Mouse (Mus musculus) liver, postnatal 0 days (tissue): ENCODE results near the gene Gm49380. TPM values are rescaled to one million over a fixed set of nuclear protein-coding genes. Genes with fewer than 3 reads are reported as not detected.

Experiments
- ATAC-seq: fragments of 200-750 bp; cut with Nextera tagmentation; 2 replicates; pipeline ENCODE4 v1.8.0; 2017; ENCODE audit warnings: mild to moderate bottlenecking, moderate library complexity
- DNase-seq: peaks from one replicate; pipeline ENCODE4 v3.0.0-alpha.2; 2016
- H3K27ac ChIP-seq: fragments of 300-500 bp; sonication (generic); 2 replicates; pipeline ENCODE4 v1.5.1; 2014; ENCODE audit warnings: antibody characterized with exemption, moderate library complexity, mild to moderate bottlenecking, low read depth
- H3K27me3 ChIP-seq: fragments of 300-500 bp; sonication (generic); 2 replicates; pipeline ENCODE4 v1.6.1; 2014; ENCODE audit warnings: low read length, control low read depth, mixed read lengths; ENCODE audit not compliant: insufficient read depth
- H3K36me3 ChIP-seq: fragments of 300-500 bp; sonication (generic); replicated peaks from 2 replicates; pipeline ENCODE4 v1.6.1; 2014; ENCODE audit warnings: mild to moderate bottlenecking, control low read depth, low read length, moderate library complexity, mixed read lengths; ENCODE audit not compliant: insufficient read depth
- H3K4me1 ChIP-seq: fragments of 300-500 bp; sonication (generic); 2 replicates; pipeline ENCODE4 v1.6.1; 2014; ENCODE audit warnings: antibody characterized with exemption, mild to moderate bottlenecking, control low read depth; ENCODE audit not compliant: insufficient read depth
- H3K4me2 ChIP-seq: fragments of 300-500 bp; sonication (generic); 2 replicates; pipeline ENCODE4 v1.6.1; 2014; ENCODE audit warnings: low read depth, mild to moderate bottlenecking, low read length, moderate library complexity, mixed read lengths
- H3K4me3 ChIP-seq: fragments of 300-500 bp; sonication (generic); 2 replicates; pipeline ENCODE4 v1.5.1; 2014; ENCODE audit warnings: low read depth, low read length
- H3K9ac ChIP-seq: fragments of 300-500 bp; sonication (generic); replicated peaks from 2 replicates; pipeline ENCODE4 v1.6.1; 2014; ENCODE audit warnings: mild to moderate bottlenecking, moderate library complexity
- H3K9me3 ChIP-seq: fragments of 300-500 bp; sonication (generic); 2 replicates; pipeline ENCODE4 v1.6.1; 2016; ENCODE audit warnings: mild to moderate bottlenecking, control low read depth, low read length, mixed read lengths
- CTCF ChIP-seq: sonication (generic); IDR thresholded peaks from 2 replicates; pipeline ENCODE4 v1.5.1; 2016; ENCODE audit warnings: antibody characterized with exemption, low read depth
- EP300 ChIP-seq: IDR thresholded peaks from 2 replicates; pipeline ENCODE4 v1.6.1; 2016; ENCODE audit warnings: antibody characterized with exemption, low read depth, mild to moderate bottlenecking
- WGBS: fragments of 180-500 bp; shearing (Covaris S2); extraction: QIAGEN DNeasy Blood & Tissue Kit; methylation state at CpG from one replicate; pipeline ENCODE4 v1.1.7; 2014; ENCODE audit not compliant: insufficient replicate concordance; 5-methylcytosine and 5-hydroxymethylcytosine counted together
- polyA plus RNA-seq: library from polyadenylated mRNA; unstranded; fragments of >200 nt; fragmentation: Nextera tagmentation; extraction: Ambion mirVana; gene quantifications from 2 replicates; pipeline ENCODE4 v1.2.1, GENCODE M21; 2015

The Gm49380 gene
- polyA plus RNA-seq, 1 experiment from 2014 or later, result not detected

DNA sequence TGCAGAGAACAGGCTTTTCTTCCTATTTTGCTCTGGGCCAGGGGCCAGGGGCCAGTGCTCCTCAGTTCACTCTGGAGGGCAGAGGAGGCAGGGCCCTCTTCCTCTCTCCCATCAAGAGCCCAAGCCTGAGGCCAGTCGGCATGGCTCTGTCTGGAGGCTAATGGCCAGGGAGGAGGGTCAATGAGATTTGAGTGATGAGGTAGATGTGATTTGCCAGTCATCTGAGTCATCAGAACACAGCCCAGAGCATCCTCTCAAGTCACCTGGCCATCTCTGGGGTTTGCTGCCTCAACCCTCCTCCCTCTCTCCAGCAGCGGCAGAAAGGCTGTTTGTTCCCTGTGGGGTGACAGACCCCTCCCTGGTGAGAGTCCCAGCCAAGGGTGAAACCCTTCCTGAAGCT lies 20.0 kb upstream of the Gm49380 start:
- no peak overlapping the region for H3K27ac ChIP-seq
- TF ChIP-seq EP300 (no peak), CTCF (no peak)
- WGBS, result 30% methylated on average over 2 of the region's 2 CpGs
- H3K27me3 ChIP-seq, result peaks cover 65% of the 10 kb centered on the region
- H3K9me3 ChIP-seq, result no peaks in the 10 kb centered on the region
- H3K9ac ChIP-seq, result no peak overlapping the region
- H3K4me1 ChIP-seq, result peaks cover 25% of the 10 kb centered on the region
- no peak for DNase-seq
- H3K36me3 ChIP-seq, result no peaks in the 10 kb centered on the region
- no peak for ATAC-seq
- peak overlapping the region; percentile 73 for H3K4me2 ChIP-seq
- H3K4me3 ChIP-seq, result no peak overlapping the region

- Histone ChIP-seq H3K4me3 (no peak overlapping the region), H3K36me3 (no peaks in the 10 kb centered on the region), H3K9me3 (no peaks in the 10 kb centered on the region), H3K9ac (no peak overlapping the region), H3K4me1 (peaks cover 25% of the 10 kb centered on the region), H3K27me3 (peaks cover 66% of the 10 kb centered on the region), H3K4me2 (no peak overlapping the region), H3K27ac (no peak overlapping the region)
- TF ChIP-seq EP300, result no peak
- DNase-seq (no peak), ATAC-seq (no peak)
- WGBS, result 60% methylated on average over 5 of the region's 5 CpGs
Measured at GRCm38 (mm10) chr9:44132200-44132599, 18.9 kb upstream of the Gm49380 start.

- TF ChIP-seq EP300 (no peak), CTCF (no peak)
- Histone ChIP-seq H3K4me2 (no peak overlapping the region), H3K36me3 (no peaks in the 10 kb centered on the region), H3K9me3 (no peaks in the 10 kb centered on the region), H3K9ac (no peak overlapping the region), H3K27me3 (peaks cover 57% of the 10 kb centered on the region), H3K27ac (peak overlapping the region; percentile 80), H3K4me1 (peaks cover 31% of the 10 kb centered on the region), H3K4me3 (no peak overlapping the region)
- ATAC-seq (no peak), DNase-seq (no peak)
- 34% methylated on average over 7 of the region's 7 CpGs for WGBS
Measured at GRCm38 (mm10) chr9:44131276-44131590, 17.9 kb upstream of the Gm49380 start.

DNA sequence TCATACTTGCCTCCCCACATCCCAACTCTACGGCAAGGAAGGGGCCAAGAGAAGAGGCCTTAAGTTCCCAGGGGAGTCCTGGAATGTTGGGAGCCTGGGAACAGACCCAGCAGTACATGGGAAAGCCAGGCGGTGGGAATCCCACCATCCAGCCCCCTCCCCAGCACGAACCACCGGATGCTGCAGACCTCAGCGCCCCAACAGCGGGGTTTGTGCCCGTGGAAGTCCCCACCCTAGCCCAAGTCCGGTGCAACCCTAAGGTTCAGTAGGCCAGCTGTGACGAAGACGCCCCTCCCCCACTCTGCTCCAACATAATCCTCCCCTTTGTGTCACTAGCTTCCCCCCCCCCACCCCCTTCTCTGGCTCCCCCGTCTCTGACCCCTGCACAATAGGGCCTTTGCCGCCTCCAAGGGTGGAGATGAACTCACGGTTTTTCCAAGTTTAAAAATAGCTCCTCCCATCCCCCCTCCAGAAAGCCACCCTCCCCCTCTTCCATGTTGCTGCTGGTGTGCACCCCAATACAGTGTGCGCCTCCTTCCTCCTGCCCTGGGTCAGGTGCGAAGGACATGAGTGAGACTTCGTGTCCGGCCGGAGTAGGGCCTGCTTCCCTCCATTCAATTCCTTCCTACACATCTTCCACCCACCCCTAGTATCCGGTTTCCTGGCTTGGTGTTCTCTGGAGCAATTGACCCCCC lies 17.4 kb upstream of the Gm49380 start:
- Histone ChIP-seq H3K4me2 (peak overlapping the region; percentile 71), H3K9me3 (no peaks in the 10 kb centered on the region), H3K27ac (peak overlapping the region; percentile 80), H3K9ac (no peak overlapping the region), H3K4me1 (peaks cover 33% of the 10 kb centered on the region), H3K27me3 (peaks cover 52% of the 10 kb centered on the region), H3K4me3 (peak overlapping the region; percentile 33; the same call in 1 of the 2 replicates), H3K36me3 (no peaks in the 10 kb centered on the region)
- no peak for TF ChIP-seq CTCF
- TF ChIP-seq EP300, result no peak
- ATAC-seq, result peak; percentile 43
- no peak for DNase-seq
- 13% methylated on average over 19 of the region's 19 CpGs for WGBS

- no peaks in the 10 kb centered on the region for H3K36me3 ChIP-seq
- TF ChIP-seq EP300, result no peak
- no peak for TF ChIP-seq CTCF
- H3K9me3 ChIP-seq, result no peaks in the 10 kb centered on the region
- peak; percentile 68 for DNase-seq
- peak overlapping the region; percentile 71 for H3K4me2 ChIP-seq
- H3K4me3 ChIP-seq, result peak overlapping the region; percentile 33
- H3K9ac ChIP-seq, result peak overlapping the region; percentile 37; the same call in 1 of the 2 replicates
- ATAC-seq, result peak; percentile 58
- H3K27ac ChIP-seq, result peak overlapping the region; percentile 81
- 2% methylated on average over 27 of the region's 27 CpGs for WGBS
- H3K4me1 ChIP-seq, result peaks cover 32% of the 10 kb centered on the region
- peaks cover 45% of the 10 kb centered on the region for H3K27me3 ChIP-seq
Measured at GRCm38 (mm10) chr9:44130034-44130433, 16.7 kb upstream of the Gm49380 start.

- DNase-seq (no peak), ATAC-seq (peak; percentile 22)
- TF ChIP-seq CTCF (no peak), EP300 (no peak)
- Histone ChIP-seq H3K36me3 (no peaks in the 10 kb centered on the region), H3K9me3 (no peaks in the 10 kb centered on the region), H3K27me3 (peaks cover 41% of the 10 kb centered on the region), H3K4me3 (peak overlapping the region; percentile 33), H3K4me2 (peak overlapping the region; percentile 71), H3K4me1 (peaks cover 28% of the 10 kb centered on the region), H3K9ac (peak overlapping the region; percentile 37; the same call in 1 of the 2 replicates), H3K27ac (peak overlapping the region; percentile 81)
- 10% methylated on average over 9 of the region's 9 CpGs for WGBS
Measured at GRCm38 (mm10) chr9:44129633-44130032, 16.3 kb upstream of the Gm49380 start.
